Mouse (Mus musculus) liver, adult (tissue): ENCODE measurements around the gene Tada3.

Source experiments
- GATA4 ChIP-seq: IDR thresholded peaks from 2 replicates; pipeline ENCODE4 v1.6.1; 2014; ENCODE audit warnings: mild to moderate bottlenecking, low read length; ENCODE audit not compliant: insufficient replicate concordance

Tada3 gene

DNA sequence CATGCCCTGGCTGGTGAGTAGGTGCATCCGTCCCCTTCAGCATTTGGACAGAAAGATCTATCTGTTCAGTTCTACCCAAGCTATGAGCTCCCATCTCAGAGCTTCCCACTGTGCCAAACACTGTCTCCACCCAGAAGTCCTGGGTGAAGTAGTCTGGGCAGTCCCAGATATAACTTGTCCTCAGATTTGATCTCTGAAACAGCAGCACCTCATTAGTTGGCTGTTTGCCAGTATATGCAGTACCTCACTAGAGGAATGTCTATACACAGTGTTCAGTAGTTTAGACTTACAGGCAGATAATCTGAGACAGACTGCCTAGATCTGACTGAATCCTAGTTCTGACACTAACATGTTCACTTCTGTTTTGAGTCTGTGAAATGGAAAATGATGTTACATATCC lies 48.3 kb downstream of the Tada3 start:
- no peak for TF ChIP-seq GATA4

- no peak for TF ChIP-seq GATA4
These were observed 51.0 kb downstream of the Tada3 start, which contains the start of gene Ogg1 for GRCm38 (mm10) chr6:113326533-113327315. Gene Ogg1 (plus strand): TSS chr6:113326972.
